8 mouse cellular contexts compared by ENCODE assay signal in genomic region chr9:69517387-69518035, GRCm38 (mm10).
DNase-seq lines count a peak whose midpoint lies in the region; ATAC-seq lines count a peak whose summit lies in the region.

No protein-coding gene starts in this region.

- no peak overlapping the region for H3K27ac ChIP-seq in heart, embryonic 15.5 days
- H3K27ac ChIP-seq in heart, embryonic 10.5 days, result no peak overlapping the region

- 51% methylated on average over 20 of the region's 20 CpGs for WGBS in heart, embryonic 15.5 days
- WGBS in heart, embryonic 10.5 days, result 80% methylated on average over 20 of the region's 20 CpGs

- H3K4me3 ChIP-seq in heart, embryonic 15.5 days, result no peak overlapping the region
- no peak overlapping the region for H3K4me3 ChIP-seq in heart, embryonic 10.5 days

- DNase-seq in heart, embryonic 10.5 days (ENCODE audit: low spot score), result no peak
- peak; percentile 61 to 65 for DNase-seq in frontal cortex, postnatal 14 days (ENCODE audit: low spot score in 2 of 2)
- peak; percentile 63 to 74 for DNase-seq in layer of hippocampus, postnatal 10 days (ENCODE audit: low spot score in 2 of 2)
- DNase-seq in lung, postnatal 25 days (ENCODE audit: low spot score), result peak; percentile 5
- no peak for DNase-seq in gastrocnemius, postnatal 4 days (ENCODE audit: low spot score in 2 of 2)

- H3K4me2 ChIP-seq in heart, embryonic 15.5 days, result peak overlapping the region; percentile 17

- H3K4me1 ChIP-seq in heart, embryonic 15.5 days (replicated peaks), result peaks cover 6% of the 10 kb centered on the region
- no peaks in the 10 kb centered on the region for H3K4me1 ChIP-seq in heart, embryonic 10.5 days

- ATAC-seq in heart, embryonic 15.5 days (replicated peaks; ENCODE audit: insufficient number of reproducible peaks, insufficient read depth, low FRiP score, low read depth), result 0 out of 2 replicates have a peak, but pooled peaks have one; percentile 35
- ATAC-seq in activated CD4-positive, CD25-positive, alpha-beta regulatory T cell, adult 4 months, result no peak
- ATAC-seq in monocyte, adult 5-6 weeks (replicated peaks; ENCODE audit: insufficient number of reproducible peaks, low FRiP score, low TSS enrichment, poor library complexity, severe bottlenecking), result no peak

- H3K27me3 ChIP-seq in heart, embryonic 15.5 days, result peaks cover 6% of the 10 kb centered on the region; the same call in 1 of the 2 replicates
- no peaks in the 10 kb centered on the region for H3K27me3 ChIP-seq in heart, embryonic 10.5 days (ENCODE audit: insufficient read depth, poor library complexity, severe bottlenecking)

- no peaks in the 10 kb centered on the region for H3K9me3 ChIP-seq in heart, embryonic 15.5 days (replicated peaks)
- no peaks in the 10 kb centered on the region for H3K9me3 ChIP-seq in heart, embryonic 10.5 days

- no peaks in the 10 kb centered on the region for H3K36me3 ChIP-seq in heart, embryonic 15.5 days
- no peaks in the 10 kb centered on the region for H3K36me3 ChIP-seq in heart, embryonic 10.5 days

- H3K9ac ChIP-seq in heart, embryonic 15.5 days, result no peak overlapping the region

Comparison
In these comparisons a context has a peak if more than half of its experiments do, and no peak if none do; other contexts are left out.
1. DNase-seq: peak in frontal cortex, postnatal 14 days (2 of 2), layer of hippocampus, postnatal 10 days (2 of 2) and lung, postnatal 25 days (single experiment); none in heart, embryonic 10.5 days (single experiment) and gastrocnemius, postnatal 4 days (0 of 2).